Mouse (Mus musculus) brown adipose tissue, adult 24 weeks (tissue): Measurements from ENCODE around the gene Gdi2. TPM values are rescaled to one million over a fixed set of nuclear protein-coding genes. Genes with fewer than 3 reads are reported as not detected.

Experiments used
- H3K27ac ChIP-seq: fragments of 200-500 bp; replicated peaks from 2 replicates; pipeline ENCODE4 v1.5.1; 2012; ENCODE audit warnings: low read depth, mild to moderate bottlenecking, low read length
- H3K4me1 ChIP-seq: fragments of 200-500 bp; 2 replicates; pipeline ENCODE4 v1.6.1; 2012; ENCODE audit warnings: low read length, mixed read lengths; ENCODE audit not compliant: control insufficient read depth, insufficient read depth, insufficient read length
- H3K4me3 ChIP-seq: fragments of 200-500 bp; 2 replicates; pipeline ENCODE4 v1.5.1; 2012; ENCODE audit warnings: low read depth, mild to moderate bottlenecking, low read length, moderate library complexity; ENCODE audit not compliant: insufficient read depth
- polyA plus RNA-seq: library from polyadenylated mRNA; stranded (reverse); fragments of >200 nt; gene quantifications from 2 replicates; pipeline ENCODE4 v1.2.4, GENCODE M21; 2012; ENCODE audit not compliant: missing spikeins, insufficient read depth, insufficient read length

Gdi2 gene
- polyA plus RNA-seq, 1 experiment, result 477 TPM

DNA sequence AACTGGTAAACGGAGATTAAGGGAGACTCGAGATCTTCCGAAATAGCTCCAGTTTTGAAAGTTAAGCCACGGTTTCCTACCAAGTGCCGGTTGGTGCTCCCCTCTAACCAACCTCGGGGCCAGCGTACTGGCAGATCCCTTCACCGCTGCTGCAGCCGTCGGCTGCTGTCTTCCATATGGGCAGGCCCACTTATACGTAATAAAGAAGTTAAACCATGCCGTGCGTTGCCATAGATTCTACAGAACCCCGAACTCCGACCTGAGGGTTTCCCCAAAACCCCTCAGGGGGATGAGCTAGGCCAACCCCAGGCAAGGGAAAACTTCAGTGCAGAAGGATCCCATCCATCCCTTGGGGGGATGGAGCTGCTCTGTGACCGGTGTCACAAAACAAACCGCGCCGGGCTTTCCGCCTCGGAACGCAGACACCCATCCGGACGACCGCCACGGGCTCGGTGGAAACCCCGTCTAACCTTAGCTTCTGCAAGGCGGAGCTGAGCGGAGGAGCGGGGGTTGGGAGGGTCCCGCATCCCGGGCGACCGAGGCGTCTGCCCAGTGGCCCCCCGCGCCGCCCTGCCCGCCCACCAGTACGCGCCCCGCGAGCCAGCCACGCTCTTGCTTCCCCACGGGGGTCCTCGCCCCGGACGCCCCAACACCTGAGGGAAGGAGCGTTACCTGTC, 72.4 kb downstream of the Gdi2 start:
- H3K27ac ChIP-seq, result peak overlapping the region; percentile 65
- H3K4me1 ChIP-seq, result no peaks in the 10 kb centered on the region
- peak overlapping the region; percentile 91 for H3K4me3 ChIP-seq

DNA sequence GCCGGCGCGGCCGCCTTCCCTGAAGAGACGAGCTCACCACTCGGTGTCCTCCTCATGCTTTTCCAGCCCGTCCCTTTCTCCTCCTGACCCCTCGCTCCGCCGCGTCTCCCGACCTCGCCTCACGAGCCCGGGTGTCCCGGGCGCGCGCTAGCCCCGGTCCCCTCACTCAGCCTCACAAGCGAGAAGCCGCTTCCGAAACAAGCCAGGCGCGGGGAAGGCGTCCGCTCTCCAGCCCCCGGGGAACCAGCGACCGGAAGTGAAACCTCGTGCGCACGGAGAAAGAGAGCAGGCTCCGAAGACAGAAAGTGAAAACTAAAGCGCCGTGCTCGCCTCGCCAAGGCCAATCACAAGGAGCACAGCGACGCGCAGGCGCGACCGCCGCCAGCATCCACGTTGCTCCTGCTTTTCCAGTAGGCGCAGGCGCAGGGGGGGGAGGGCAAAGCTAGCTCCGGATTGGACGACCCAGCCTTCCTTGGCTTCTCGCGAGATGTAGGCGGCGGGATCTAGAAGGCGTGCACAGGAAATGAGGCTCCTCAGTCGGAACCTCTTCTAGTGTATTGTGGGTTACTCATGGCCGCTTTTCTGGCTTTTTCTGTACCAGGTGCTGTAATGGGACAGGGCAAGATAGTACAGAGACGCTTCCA, 73.1 kb downstream of the Gdi2 start, which contains the start of gene Fam208b:
TSS of gene Fam208b (minus strand) at position 314 of the 644 bp plus-strand sequence.
- Histone ChIP-seq H3K4me1 (no peaks in the 10 kb centered on the region), H3K27ac (peak within 1 kb of the TSS; percentile 65), H3K4me3 (peak within 1 kb of the TSS; percentile 91)

Other genes starting within 250 kb of the Gdi2 start
- gene Fam208b, start 73.0 kb downstream of the Gdi2 start, polyA plus RNA-seq, result 4.7 and 6.2 TPM in 2 replicates
- 9.4 and 10.5 TPM in 2 replicates for gene Asb13, start 96.0 kb downstream of the Gdi2 start, polyA plus RNA-seq